Mouse (Mus musculus): ENCODE data around the gene Polr2f.

Polr2f gene

GRCm38 (mm10) chr15:79122119-79122518, 18.7 kb upstream of the Polr2f start:
- DNase-seq (ENCODE audit: low spot score in 2 of 2) = no peak

GRCm38 (mm10) chr15:79122546-79122945, 18.3 kb upstream of the Polr2f start:
- DNase-seq (ENCODE audit: low spot score in 2 of 2) = no peak

GRCm38 (mm10) chr15:79123751-79124150, 17.1 kb upstream of the Polr2f start:
- peak; percentile 76 to 79 for DNase-seq (ENCODE audit: low spot score in 2 of 2)

DNA sequence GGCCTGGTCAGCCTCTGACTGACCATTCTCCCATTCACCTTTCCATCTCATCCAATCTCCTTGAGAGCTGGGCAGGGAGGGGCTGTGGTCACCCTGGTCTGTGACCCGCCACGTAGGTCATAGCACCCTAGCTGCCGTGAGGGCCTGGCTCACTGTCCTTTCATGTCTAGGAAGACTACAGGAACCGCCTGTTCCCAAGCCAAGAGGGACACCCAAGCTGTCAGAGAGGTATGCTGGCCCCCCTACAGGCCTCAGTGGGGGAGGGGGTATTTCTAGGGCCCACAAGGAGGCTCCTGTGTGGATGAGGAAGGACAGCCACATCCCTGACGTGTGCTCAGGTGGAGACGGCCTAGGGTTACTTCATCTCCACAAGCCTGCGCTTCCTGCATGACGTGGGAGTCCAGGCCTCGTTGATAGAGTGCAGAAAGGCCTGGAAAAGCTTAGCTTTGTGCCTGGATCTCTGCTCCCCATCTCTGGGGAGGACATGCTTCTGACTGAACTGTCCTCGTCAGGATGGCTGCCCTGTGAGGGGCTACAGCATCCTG, 16.4 kb upstream of the Polr2f start:
- no peak for DNase-seq (ENCODE audit: low spot score in 2 of 2)

GRCm38 (mm10) chr15:79126217-79126932, 14.4 kb upstream of the Polr2f start:
- DNase-seq (ENCODE audit: low spot score in 2 of 2) = peak in 1 of 2 experiments; percentile 55

DNA sequence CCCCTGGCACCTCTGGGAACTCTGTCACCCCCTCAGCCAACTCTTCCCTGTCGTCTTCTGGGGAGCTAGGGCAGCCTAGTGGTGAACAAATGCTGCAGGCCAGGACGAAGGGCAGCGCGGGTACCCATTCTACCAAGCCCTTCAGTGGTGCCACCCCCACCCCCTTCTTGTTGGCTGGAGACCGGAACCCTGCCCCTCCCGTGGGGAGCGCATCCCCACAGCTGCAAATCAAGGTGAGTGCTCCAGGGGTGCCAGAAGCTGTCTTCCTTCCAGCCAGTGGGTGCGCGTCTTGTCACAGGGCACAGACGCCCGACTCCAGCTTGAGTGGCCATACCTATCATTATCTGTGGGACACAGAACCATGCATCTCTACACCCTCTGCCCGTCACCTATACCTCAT, 13.7 kb upstream of the Polr2f start:
- no peak for DNase-seq (ENCODE audit: low spot score in 2 of 2)

DNA sequence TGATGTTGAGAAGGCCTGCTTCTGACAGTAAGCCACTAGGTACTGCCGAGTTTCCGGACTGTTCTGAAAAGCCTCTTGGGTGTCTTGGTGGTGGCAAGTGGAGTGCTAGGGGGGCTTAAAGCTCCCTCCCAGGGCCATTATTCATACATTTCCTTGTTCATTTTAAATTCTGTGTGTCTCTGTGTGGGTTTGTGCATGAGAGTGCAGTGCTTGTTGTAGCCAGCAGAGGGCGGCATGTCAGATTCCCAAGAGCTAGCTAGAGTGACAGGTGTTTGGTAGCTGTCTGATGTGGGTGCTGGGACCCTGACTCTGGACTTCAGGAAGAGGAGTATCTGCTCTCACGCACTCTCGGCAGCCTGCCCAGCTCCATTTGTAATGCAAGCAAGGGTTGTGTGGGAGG, 12.6 kb upstream of the Polr2f start:
- DNase-seq (ENCODE audit: low spot score in 2 of 2) = no peak

- no peak for DNase-seq (ENCODE audit: low spot score in 2 of 2)
Measured at GRCm38 (mm10) chr15:79129311-79129710, 11.5 kb upstream of the Polr2f start.

DNA sequence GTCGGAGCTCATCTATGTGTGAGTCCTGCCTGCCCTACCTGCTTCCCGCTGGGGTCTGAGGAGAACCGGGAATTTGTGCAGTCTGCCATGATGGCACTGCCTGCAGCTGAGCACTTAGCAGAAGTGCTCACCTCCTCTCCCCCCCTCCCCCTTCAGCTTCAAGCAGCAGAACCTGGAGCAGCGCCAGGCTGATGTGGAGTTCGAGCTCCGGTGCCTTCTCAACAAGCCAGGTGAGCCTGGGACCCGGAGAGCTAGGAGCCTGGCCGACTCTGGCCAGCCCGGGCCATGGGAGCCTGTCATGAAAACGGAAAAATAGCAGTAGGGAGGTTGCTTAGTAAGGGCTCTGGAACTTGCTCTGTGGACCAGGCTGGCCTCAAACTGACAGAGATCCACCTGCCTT, 10.0 kb upstream of the Polr2f start:
- no peak for DNase-seq (ENCODE audit: low spot score in 2 of 2)

DNA sequence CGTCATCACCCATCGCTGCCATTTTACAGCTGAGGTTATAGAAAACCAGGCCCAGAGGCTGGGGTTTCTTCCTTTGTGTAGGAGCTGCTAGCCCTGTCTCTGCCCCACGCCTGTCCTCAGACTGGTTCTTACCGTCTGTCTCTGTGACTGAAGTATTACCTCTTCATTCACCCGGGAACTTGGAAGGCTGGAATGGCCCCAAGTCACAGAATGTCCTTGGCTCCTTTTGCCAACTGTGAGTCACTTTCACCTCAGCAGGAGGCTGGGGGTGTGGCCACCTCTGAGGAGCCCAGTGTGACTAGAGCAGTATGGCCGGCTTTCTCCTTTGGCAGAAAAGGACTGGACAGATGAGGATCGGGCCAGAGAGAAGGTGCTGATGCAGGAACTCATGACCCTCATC, 9.4 kb upstream of the Polr2f start:
- DNase-seq (ENCODE audit: low spot score in 2 of 2) = peak; percentile 81 to 86

DNA sequence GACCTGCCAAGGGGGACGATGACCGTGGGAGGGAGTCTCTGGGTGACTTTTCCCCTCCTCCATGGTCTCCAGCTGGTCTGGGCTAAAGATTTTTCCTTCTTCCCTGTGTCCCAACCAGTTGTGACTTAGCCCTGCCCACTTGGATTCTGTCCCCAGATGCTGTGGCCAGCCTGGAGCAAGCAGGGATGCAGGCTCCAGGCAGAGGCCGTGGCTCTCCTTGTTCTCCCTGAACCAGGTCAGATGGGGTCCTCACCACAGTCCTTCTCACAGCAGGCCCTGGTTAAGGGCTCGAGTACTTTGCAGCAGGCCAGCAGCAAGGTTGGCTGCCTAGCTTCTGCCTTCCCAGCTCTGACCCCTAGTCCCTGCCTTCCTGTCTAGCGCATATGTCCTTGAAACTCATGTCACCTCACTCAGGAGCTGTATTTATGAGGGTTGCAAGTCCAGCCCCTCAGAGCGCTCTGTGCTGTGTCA, 7.6 kb upstream of the Polr2f start:
- peak; percentile 42 to 60 for DNase-seq (ENCODE audit: low spot score in 2 of 2)

GRCm38 (mm10) chr15:79134496-79135270, 6.1 kb upstream of the Polr2f start:
- no peak for DNase-seq (ENCODE audit: low spot score in 2 of 2)

DNA sequence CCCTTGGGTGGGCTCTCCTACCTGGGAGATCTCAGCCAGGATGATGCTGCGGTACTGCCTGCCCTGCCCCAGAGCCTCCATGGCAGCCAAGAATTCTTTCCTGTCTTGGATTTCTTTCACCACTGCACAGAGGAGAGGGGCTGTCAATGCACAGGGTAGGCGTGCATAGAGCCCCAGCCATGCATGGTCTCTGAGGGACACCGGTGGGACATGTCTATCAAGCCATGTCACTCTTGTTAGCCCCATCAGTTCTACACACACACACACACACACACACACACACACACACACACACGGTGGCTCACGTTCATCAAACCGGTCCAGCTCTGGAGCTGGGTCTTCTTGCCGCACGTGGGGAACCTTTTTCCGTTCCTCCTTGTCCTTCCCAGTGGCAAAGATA, 5.5 kb upstream of the Polr2f start:
- no peak for DNase-seq (ENCODE audit: low spot score in 2 of 2)

DNA sequence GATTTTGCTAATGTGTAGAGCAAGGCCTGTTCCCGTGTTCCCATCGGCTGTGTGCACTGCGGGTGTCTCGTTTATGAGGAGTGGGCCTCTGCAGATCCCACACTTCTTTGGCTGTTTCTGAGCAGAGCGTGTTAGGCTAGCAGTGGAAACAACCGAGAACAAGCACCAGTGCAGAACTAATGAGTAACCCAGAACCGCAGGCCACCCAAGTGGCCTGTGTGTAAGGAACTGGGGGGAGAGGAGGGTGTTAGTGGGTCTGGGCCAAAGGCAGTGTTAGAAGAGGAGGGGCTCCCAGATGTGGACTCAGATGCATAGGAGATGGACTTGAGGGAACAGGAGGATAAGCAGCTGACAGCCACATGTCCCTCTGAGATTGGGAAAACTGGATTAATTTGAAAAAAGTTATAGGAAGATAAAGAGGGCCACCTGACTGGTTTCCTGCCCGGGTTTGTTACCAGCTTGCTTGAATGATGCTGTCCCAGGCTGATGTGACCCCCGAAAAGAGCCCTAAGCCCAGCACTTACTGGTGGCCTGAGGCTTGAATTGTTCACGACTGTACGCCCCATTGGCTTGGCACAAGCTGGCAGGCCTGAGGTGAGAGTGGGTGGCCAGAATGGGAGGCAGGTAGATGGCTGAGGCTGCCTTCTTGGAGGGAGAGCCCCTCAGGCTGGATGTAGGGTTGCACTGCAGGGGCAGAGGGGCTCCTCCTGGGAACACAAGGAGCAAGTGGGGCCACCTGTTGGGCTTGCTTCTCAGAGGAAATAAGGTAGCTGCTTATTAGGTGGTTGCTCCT, 4.8 kb upstream of the Polr2f start:
- DNase-seq (ENCODE audit: low spot score in 2 of 2) = no peak

GRCm38 (mm10) chr15:79139640-79140039, 1.2 kb upstream of the Polr2f start:
- DNase-seq (ENCODE audit: low spot score in 2 of 2) = no peak

GRCm38 (mm10) chr15:79141566-79141917, 733 bp downstream of the Polr2f start:
- no peak for DNase-seq (ENCODE audit: low spot score in 2 of 2)

- DNase-seq (ENCODE audit: low spot score in 2 of 2) = no peak
Measured at GRCm38 (mm10) chr15:79143316-79143715, 2.5 kb downstream of the Polr2f start.

GRCm38 (mm10) chr15:79144021-79144420, 3.2 kb downstream of the Polr2f start:
- no peak for DNase-seq (ENCODE audit: low spot score in 2 of 2)

DNA sequence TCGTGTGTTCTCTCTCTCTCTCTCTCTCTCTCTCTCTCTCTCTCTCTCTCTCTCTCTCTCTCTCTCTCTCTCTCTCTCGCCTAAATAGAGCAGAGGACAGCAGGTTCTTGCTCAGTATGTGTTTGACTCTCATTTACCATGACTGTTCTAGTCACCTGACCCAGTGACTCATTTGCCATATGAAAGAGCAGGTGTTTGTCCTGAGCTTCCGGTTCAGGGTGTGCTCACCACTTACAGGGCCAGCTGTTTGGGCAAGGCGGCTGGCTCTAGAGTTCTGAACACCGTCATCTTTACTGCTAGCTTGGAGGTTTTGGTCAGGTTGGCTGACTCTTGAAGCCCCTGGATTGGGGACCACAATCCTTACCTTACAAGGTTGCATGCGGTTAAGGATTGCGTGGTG, 4.7 kb downstream of the Polr2f start:
- DNase-seq (ENCODE audit: low spot score in 2 of 2) = no peak

GRCm38 (mm10) chr15:79148533-79148932, 7.7 kb downstream of the Polr2f start:
- DNase-seq (ENCODE audit: low spot score in 2 of 2) = peak; percentile 41 to 64

GRCm38 (mm10) chr15:79151881-79152280, 11.1 kb downstream of the Polr2f start:
- DNase-seq (ENCODE audit: low spot score in 2 of 2) = no peak

GRCm38 (mm10) chr15:79152709-79153108, 11.9 kb downstream of the Polr2f start:
- DNase-seq (ENCODE audit: low spot score in 2 of 2) = no peak

Measured in heart, adult 9 months (tissue).